Mouse (Mus musculus): ENCODE data around the gene Hdac9. TPM values are rescaled to one million over a fixed set of nuclear protein-coding genes. Genes with fewer than 3 reads are reported as not detected.

Hdac9 gene
- polyA plus RNA-seq, 1 experiment: 0.06 TPM

GRCm38 (mm10) chr12:34220051-34220926 lies 696.6 kb downstream of the Hdac9 start:
- no peaks in the 10 kb centered on the region for H3K27me3 ChIP-seq (ENCODE audit: control insufficient read depth, insufficient read depth, insufficient read length)
- H3K4me3 ChIP-seq (ENCODE audit: insufficient read depth, poor library complexity, severe bottlenecking): no peak overlapping the region
- H3K79me2 ChIP-seq (ENCODE audit: control insufficient read depth, insufficient read depth): no peaks in the 10 kb centered on the region
- no peaks in the 10 kb centered on the region for H3K79me3 ChIP-seq (ENCODE audit: low read depth)
- no peak overlapping the region for H3ac ChIP-seq (ENCODE audit: control insufficient read depth, insufficient read length, low read depth)
- H3K36me3 ChIP-seq (ENCODE audit: control insufficient read depth, insufficient read depth): no peaks in the 10 kb centered on the region
- TF ChIP-seq USF1 (IDR thresholded peaks at IDR 0.05; ENCODE audit: low read depth) (no peak), MYOG (IDR thresholded peaks at IDR 0.05; ENCODE audit: control insufficient read depth, extremely low read depth, insufficient read length) (no peak), MAX (IDR thresholded peaks at IDR 0.05) (no peak), MYOD1 (IDR thresholded peaks at IDR 0.05; ENCODE audit: control insufficient read depth, insufficient read length, low read depth) (no peak)

DNA sequence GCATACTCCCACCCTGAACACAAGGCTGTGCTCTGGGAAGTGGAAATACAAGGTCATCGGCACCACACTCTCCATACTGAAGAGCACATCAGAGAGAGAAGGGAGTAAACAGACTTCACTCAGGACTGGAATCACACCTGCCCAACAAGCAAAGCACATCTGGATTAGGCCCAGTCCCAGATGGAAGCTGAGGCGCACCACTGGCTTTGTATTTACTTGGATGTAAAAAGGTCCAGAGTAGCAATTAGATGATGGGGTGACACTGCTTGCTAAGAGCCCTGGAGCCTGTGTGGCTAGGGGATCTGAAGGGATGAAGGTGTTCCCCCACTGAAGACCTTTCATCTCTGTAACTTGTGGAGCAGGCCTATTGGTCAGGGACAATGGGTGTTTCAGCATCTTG lies 698.3 kb downstream of the Hdac9 start:
- Histone ChIP-seq H3ac (ENCODE audit: control insufficient read depth, insufficient read length, low read depth) (no peak overlapping the region), H3K36me3 (ENCODE audit: control insufficient read depth, insufficient read depth) (no peaks in the 10 kb centered on the region), H3K79me3 (ENCODE audit: low read depth) (no peaks in the 10 kb centered on the region), H3K79me2 (ENCODE audit: control insufficient read depth, insufficient read depth) (no peaks in the 10 kb centered on the region), H3K4me3 (ENCODE audit: insufficient read depth, poor library complexity, severe bottlenecking) (no peak overlapping the region), H3K27me3 (ENCODE audit: control insufficient read depth, insufficient read depth, insufficient read length) (no peaks in the 10 kb centered on the region)
- TF ChIP-seq USF1 (IDR thresholded peaks at IDR 0.05; ENCODE audit: low read depth) (no peak), FOSL1 (IDR thresholded peaks at IDR 0.05; ENCODE audit: insufficient read depth, low read length, poor library complexity, severe bottlenecking) (no peak), MYOD1 (IDR thresholded peaks at IDR 0.05; ENCODE audit: control insufficient read depth, insufficient read length, low read depth) (no peak), MYOG (IDR thresholded peaks at IDR 0.05; ENCODE audit: control insufficient read depth, extremely low read depth, insufficient read length) (no peak), CTCF (IDR thresholded peaks at IDR 0.05; ENCODE audit: control insufficient read depth, insufficient read depth, insufficient read length) (no peak), MAX (IDR thresholded peaks at IDR 0.05) (no peak), CEBPB (IDR thresholded peaks at IDR 0.05; ENCODE audit: low read depth) (no peak)

DNA sequence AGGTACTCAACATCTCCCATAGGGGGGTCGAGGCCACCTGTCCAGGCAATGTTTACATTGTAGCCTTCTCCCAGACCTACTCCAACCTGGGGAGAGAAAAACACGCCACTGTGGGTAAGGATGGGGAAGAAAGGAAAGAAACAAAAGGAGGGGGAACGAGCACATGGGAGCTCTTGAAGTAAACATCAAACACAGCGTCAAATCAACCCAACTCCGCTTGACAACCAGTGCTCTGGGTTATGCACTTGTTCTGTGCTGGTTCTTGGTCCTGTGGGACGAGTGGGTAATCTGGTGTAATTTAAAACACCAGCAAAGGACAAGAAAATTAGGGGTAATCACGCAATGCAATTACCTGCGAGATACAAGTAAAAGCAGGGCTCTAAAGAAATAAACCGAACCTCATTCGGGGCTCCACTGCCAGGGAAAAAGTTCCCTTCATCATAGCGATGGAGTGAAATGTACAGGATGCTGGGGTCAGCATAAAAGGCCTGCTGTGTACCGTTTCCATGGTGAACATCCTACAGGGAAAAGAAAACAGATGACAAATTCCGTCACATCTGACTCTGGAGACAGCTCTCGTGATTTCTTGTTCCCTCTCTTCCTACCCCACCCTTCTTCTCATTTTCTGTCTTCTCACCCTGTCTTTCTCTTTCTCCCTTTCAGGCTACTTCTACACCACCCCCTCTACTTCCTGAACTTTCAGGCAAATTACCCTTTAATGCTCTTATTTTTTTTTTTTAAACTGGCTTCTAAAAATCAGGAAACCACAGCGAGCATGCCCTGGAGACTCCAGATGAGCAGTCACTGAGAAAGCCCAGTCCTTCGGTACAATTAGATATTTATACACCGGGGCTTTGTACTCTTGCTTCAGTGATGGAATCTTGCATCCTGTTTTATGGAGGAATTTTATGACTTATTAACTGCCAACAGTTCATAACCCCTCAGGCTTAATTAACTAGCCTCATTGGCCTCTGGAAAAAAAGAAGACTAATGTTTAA lies 701.6 kb downstream of the Hdac9 start:
- Histone ChIP-seq H3K79me3 (ENCODE audit: low read depth) (no peaks in the 10 kb centered on the region), H3K27me3 (ENCODE audit: control insufficient read depth, insufficient read depth, insufficient read length) (no peaks in the 10 kb centered on the region), H3K79me2 (ENCODE audit: control insufficient read depth, insufficient read depth) (no peaks in the 10 kb centered on the region), H3ac (ENCODE audit: control insufficient read depth, insufficient read length, low read depth) (no peak overlapping the region), H3K4me3 (ENCODE audit: insufficient read depth, poor library complexity, severe bottlenecking) (no peak overlapping the region), H3K36me3 (ENCODE audit: control insufficient read depth, insufficient read depth) (no peaks in the 10 kb centered on the region)
- TF ChIP-seq MAX (IDR thresholded peaks at IDR 0.05) (no peak), MYOD1 (IDR thresholded peaks at IDR 0.05; ENCODE audit: control insufficient read depth, insufficient read length, low read depth) (no peak), CEBPB (IDR thresholded peaks at IDR 0.05; ENCODE audit: low read depth) (no peak), CTCF (IDR thresholded peaks at IDR 0.05; ENCODE audit: control insufficient read depth, insufficient read depth, insufficient read length) (no peak), USF1 (IDR thresholded peaks at IDR 0.05; ENCODE audit: low read depth) (no peak), FOSL1 (IDR thresholded peaks at IDR 0.05; ENCODE audit: insufficient read depth, low read length, poor library complexity, severe bottlenecking) (no peak), MYOG (IDR thresholded peaks at IDR 0.05; ENCODE audit: control insufficient read depth, extremely low read depth, insufficient read length) (no peak)

DNA sequence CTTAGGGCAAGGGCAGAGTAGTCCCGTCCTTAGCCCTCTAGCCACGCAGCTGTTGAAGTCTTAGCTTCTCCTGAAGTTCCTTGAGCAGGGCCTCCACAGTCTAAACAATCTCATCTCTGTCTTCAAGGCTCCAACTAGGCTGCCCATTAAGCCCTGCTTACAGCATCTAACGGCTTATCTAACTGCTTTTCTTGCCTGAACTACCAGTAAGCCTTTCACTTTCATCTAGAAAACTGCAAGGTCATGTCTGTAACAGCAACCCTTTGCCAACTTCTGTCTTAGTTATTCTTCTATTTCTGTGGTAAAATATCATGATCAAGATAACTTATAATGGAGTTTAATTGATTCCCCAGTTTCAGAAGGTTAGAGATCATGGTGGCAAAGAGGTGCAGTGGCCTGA lies 704.7 kb downstream of the Hdac9 start:
- Histone ChIP-seq H3K4me3 (ENCODE audit: insufficient read depth, poor library complexity, severe bottlenecking) (no peak overlapping the region), H3K27me3 (ENCODE audit: control insufficient read depth, insufficient read depth, insufficient read length) (no peaks in the 10 kb centered on the region), H3ac (ENCODE audit: control insufficient read depth, insufficient read length, low read depth) (no peak overlapping the region), H3K36me3 (ENCODE audit: control insufficient read depth, insufficient read depth) (no peaks in the 10 kb centered on the region), H3K79me2 (ENCODE audit: control insufficient read depth, insufficient read depth) (no peaks in the 10 kb centered on the region), H3K79me3 (ENCODE audit: low read depth) (no peaks in the 10 kb centered on the region)
- no peak for TF ChIP-seq CEBPB (IDR thresholded peaks at IDR 0.05; ENCODE audit: low read depth)
- no peak for TF ChIP-seq USF1 (IDR thresholded peaks at IDR 0.05; ENCODE audit: low read depth)
- TF ChIP-seq FOSL1 (IDR thresholded peaks at IDR 0.05; ENCODE audit: insufficient read depth, low read length, poor library complexity, severe bottlenecking): no peak
- TF ChIP-seq CTCF (IDR thresholded peaks at IDR 0.05; ENCODE audit: control insufficient read depth, insufficient read depth, insufficient read length): no peak
- no peak for TF ChIP-seq MYOD1 (IDR thresholded peaks at IDR 0.05; ENCODE audit: control insufficient read depth, insufficient read length, low read depth)
- no peak for TF ChIP-seq MAX (IDR thresholded peaks at IDR 0.05)
- no peak for TF ChIP-seq MYOG (IDR thresholded peaks at IDR 0.05; ENCODE audit: control insufficient read depth, extremely low read depth, insufficient read length)

DNA sequence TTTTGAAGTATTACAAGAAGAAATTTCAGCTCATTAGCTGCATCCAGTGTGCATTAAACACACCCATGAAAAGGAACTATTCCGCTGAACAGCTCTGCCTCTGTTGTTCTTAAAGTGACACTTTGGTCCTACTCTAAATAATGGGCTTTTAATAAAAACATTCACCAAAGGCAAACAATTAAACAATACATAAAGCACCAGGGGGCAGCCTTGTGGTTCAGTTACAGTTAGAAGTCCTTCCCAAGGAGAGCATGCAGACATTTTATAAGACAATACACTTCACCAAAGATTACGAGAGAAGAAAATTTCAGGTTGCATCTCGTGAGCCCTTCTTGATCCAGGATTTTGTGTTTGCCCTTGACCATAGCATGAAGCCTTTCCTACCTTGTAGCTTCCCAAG lies 715.4 kb downstream of the Hdac9 start:
- no peaks in the 10 kb centered on the region for H3K79me3 ChIP-seq (ENCODE audit: low read depth)
- H3K27me3 ChIP-seq (ENCODE audit: control insufficient read depth, insufficient read depth, insufficient read length): no peaks in the 10 kb centered on the region
- H3K4me3 ChIP-seq (ENCODE audit: insufficient read depth, poor library complexity, severe bottlenecking): no peak overlapping the region
- TF ChIP-seq MYOG (IDR thresholded peaks at IDR 0.05; ENCODE audit: control insufficient read depth, extremely low read depth, insufficient read length) (no peak), CEBPB (IDR thresholded peaks at IDR 0.05; ENCODE audit: low read depth) (no peak), MAX (IDR thresholded peaks at IDR 0.05) (no peak), MYOD1 (IDR thresholded peaks at IDR 0.05; ENCODE audit: control insufficient read depth, insufficient read length, low read depth) (no peak), USF1 (IDR thresholded peaks at IDR 0.05; ENCODE audit: low read depth) (no peak), CTCF (IDR thresholded peaks at IDR 0.05; ENCODE audit: control insufficient read depth, insufficient read depth, insufficient read length) (no peak)
- H3K36me3 ChIP-seq (ENCODE audit: control insufficient read depth, insufficient read depth): no peaks in the 10 kb centered on the region
- H3K79me2 ChIP-seq (ENCODE audit: control insufficient read depth, insufficient read depth): no peaks in the 10 kb centered on the region
- no peak overlapping the region for H3ac ChIP-seq (ENCODE audit: control insufficient read depth, insufficient read length, low read depth)

Measured in C2C12 (cell line).